10 mouse cellular contexts compared by ENCODE assay signal in the genomic region with DNA sequence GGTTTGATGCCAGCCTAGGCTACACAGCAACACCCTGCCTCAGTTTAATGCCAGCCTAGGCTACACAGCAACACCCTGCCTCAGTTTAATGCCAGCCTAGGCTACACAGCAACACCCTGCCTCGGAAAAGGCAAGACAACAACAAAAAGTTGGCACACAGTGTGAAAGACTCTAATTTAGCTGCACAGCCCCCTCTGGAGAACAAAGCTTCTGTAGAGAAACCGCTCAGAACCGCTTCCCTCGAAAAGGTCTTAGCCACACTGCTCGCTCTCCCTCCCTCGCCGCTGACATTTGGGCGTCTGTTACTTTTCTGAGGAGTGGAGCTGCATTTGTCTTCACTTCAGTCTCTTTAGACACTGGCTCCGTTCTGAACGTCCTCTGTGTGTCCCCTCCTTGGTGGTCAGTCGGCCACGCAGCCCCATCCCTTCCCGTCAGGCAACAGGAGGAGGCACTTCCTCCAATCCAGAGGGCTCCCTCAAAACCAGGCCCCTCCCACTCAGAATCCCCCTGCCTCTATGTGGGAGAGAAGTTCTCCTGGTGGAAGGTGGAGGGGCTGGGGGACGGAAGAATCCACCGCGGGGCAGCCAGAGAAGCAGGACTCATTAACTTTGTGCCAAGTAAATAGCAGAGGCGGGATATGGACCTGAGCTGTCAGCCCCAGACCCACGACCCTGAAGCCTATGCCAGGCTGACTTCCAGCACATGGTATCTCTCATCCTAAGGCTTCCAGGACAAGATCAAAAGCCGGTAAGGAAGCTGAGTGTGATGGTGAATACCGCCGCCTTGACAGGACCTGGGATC. TPM values are rescaled to one million over a fixed set of nuclear protein-coding genes. Genes with fewer than 3 reads are reported as not detected.
DNase-seq lines count a peak whose midpoint lies in the region; ATAC-seq lines count a peak whose summit lies in the region.
"Had no signal": no experiment of that assay in that cellular context is flagged by ENCODE, and none has a peak within 500 bp of the region (broad histone marks: within the 10 kb centered on the region; RNA-seq: fewer than 3 reads in every experiment).

No protein-coding gene starts in this region.

- 63% methylated on average over 21 of the region's 21 CpGs for WGBS in heart, embryonic 10.5 days
- WGBS in heart, embryonic 16.5 days, result 55% methylated on average over 21 of the region's 21 CpGs
- WGBS in neural tube, embryonic 14.5 days, result 66% methylated on average over 21 of the region's 21 CpGs

- H3K36me3 ChIP-seq in heart, embryonic 10.5 days, result peaks cover 69% of the 10 kb centered on the region
- H3K36me3 ChIP-seq in heart, embryonic 16.5 days (ENCODE audit: control insufficient read depth, insufficient read depth), result peaks cover 14% of the 10 kb centered on the region
- peaks cover 10% of the 10 kb centered on the region for H3K36me3 ChIP-seq in neural tube, embryonic 14.5 days (ENCODE audit: control insufficient read depth, insufficient read depth, low read length)

- peaks cover 70% of the 10 kb centered on the region for H3K4me1 ChIP-seq in heart, embryonic 10.5 days
- peaks cover 63% of the 10 kb centered on the region for H3K4me1 ChIP-seq in heart, embryonic 16.5 days (ENCODE audit: control insufficient read depth, insufficient read depth, low read length)
- H3K4me1 ChIP-seq in neural tube, embryonic 14.5 days (ENCODE audit: control insufficient read depth, insufficient read depth, low read length), result no peaks in the 10 kb centered on the region

- H3K9me3 ChIP-seq in heart, embryonic 10.5 days, result no peaks in the 10 kb centered on the region
- no peaks in the 10 kb centered on the region for H3K9me3 ChIP-seq in heart, embryonic 16.5 days (replicated peaks; ENCODE audit: control insufficient read depth, low read length)
- H3K9me3 ChIP-seq in neural tube, embryonic 14.5 days (ENCODE audit: control insufficient read depth, low read length), result no peaks in the 10 kb centered on the region

- no peak for ATAC-seq in heart, embryonic 16.5 days (replicated peaks; ENCODE audit: extremely low read depth, insufficient read depth, low FRiP score)
- ATAC-seq in neural tube, embryonic 14.5 days (ENCODE audit: low read depth), result peak; percentile 73

- no peak for DNase-seq in heart, embryonic 10.5 days (ENCODE audit: low spot score)
- DNase-seq in heart, postnatal 14 days, result no peak
- peak; percentile 29 for DNase-seq in left cerebral cortex, postnatal 4 days
- no peak for DNase-seq in left cerebral cortex, adult 18-20 months (ENCODE audit: low spot score in 2 of 2)
- DNase-seq in liver, result no peak
- DNase-seq in cerebellum, adult 18-20 months, result no peak
- DNase-seq: B cell, adult 2 months; lung, adult 18-20 months had no signal

- intact Hi-C loops in heart, postnatal 14 days (cut with DNase I), result no loop called here
- intact Hi-C loops in left cerebral cortex, postnatal 4 days (cut with DNase I), result loop anchor here (10.0 kb wide), 1 partner anchor 190 kb away; no protein-coding TSS in a partner anchor

- no peak overlapping the region for H3K4me3 ChIP-seq in heart, embryonic 10.5 days
- peak overlapping the region; percentile 0; the same call in 1 of the 2 replicates for H3K4me3 ChIP-seq in heart, embryonic 16.5 days (ENCODE audit: low read length)
- H3K4me3 ChIP-seq in neural tube, embryonic 14.5 days (ENCODE audit: low read depth, low read length), result no peak overlapping the region

- H3K9ac ChIP-seq in heart, embryonic 16.5 days (ENCODE audit: low read length), result peak overlapping the region; percentile 43
- H3K9ac ChIP-seq in neural tube, embryonic 14.5 days (replicated peaks; ENCODE audit: low read depth, low read length), result no peak overlapping the region

- H3K4me2 ChIP-seq in heart, embryonic 16.5 days (ENCODE audit: low read depth, low read length), result peak overlapping the region; percentile 42
- H3K4me2 ChIP-seq in neural tube, embryonic 14.5 days (ENCODE audit: low read depth, low read length), result no peak overlapping the region

- H3K27ac ChIP-seq in heart, embryonic 10.5 days, result peak overlapping the region; percentile 69
- peak overlapping the region; percentile 30; the same call in 1 of the 2 replicates for H3K27ac ChIP-seq in heart, embryonic 16.5 days (ENCODE audit: low read length)
- H3K27ac ChIP-seq in neural tube, embryonic 14.5 days (ENCODE audit: low read depth, low read length), result no peak overlapping the region

- H3K27me3 ChIP-seq in heart, embryonic 10.5 days (ENCODE audit: insufficient read depth, poor library complexity, severe bottlenecking), result no peaks in the 10 kb centered on the region
- no peaks in the 10 kb centered on the region for H3K27me3 ChIP-seq in heart, embryonic 16.5 days (ENCODE audit: control insufficient read depth, insufficient read depth, low read length)
- H3K27me3 ChIP-seq in neural tube, embryonic 14.5 days (ENCODE audit: control insufficient read depth, insufficient read depth, low read length), result no peaks in the 10 kb centered on the region

RNA-seq across cellular contexts. Expression of a gene that starts 24.9 kb away (rescaled TPM):
- polyA plus RNA-seq in heart, embryonic 10.5 days (2016; fragmentation: Nextera tagmentation; extraction: Ambion mirVana), result 193 and 211 TPM in 2 replicates
- total RNA-seq in heart, postnatal 14 days (2021), result 100 to 1,000 TPM in 1 of 2 experiments, 10 to 100 TPM in 1; 93.8 to 105 TPM
- total RNA-seq in left cerebral cortex, postnatal 4 days (2021), result 100 to 1,000 TPM; 123 to 124 TPM
- 10 to 100 TPM; 60.4 to 65.1 TPM for total RNA-seq in left cerebral cortex, adult 18-20 months (2021)
- polyA plus RNA-seq in heart, embryonic 16.5 days (2015; fragmentation: Nextera tagmentation; extraction: Ambion mirVana), result 128 and 137 TPM in 2 replicates
- 123 and 138 TPM in 2 replicates for polyA plus RNA-seq in neural tube, embryonic 14.5 days (2014; fragmentation: Nextera tagmentation; extraction: Ambion mirVana)
